Mouse (Mus musculus): Measurements from ENCODE around the gene Sec24d. TPM values are rescaled to one million over a fixed set of nuclear protein-coding genes. Genes with fewer than 3 reads are reported as not detected.

The Sec24d gene
- polyA plus RNA-seq (2012; rRNA removed) = 20.8 and 21.1 TPM in 2 replicates

- WGBS = 3% methylated on average over 68 of the region's 68 CpGs
- H3K27me3 ChIP-seq (replicated peaks; ENCODE audit: control insufficient read depth, insufficient read depth, low read length) = no peaks in the 10 kb centered on the region
- TF ChIP-seq POLR2A (IDR thresholded peaks at IDR 0.05; ENCODE audit: low read depth, low read length) (no peak), CTCF (conservative IDR thresholded peaks at IDR 0.05; ENCODE audit: insufficient read depth, insufficient read length, low read depth, low read length) (no peak)
- peak within 1 kb of the TSS; percentile 96 for H3K4me3 ChIP-seq (ENCODE audit: insufficient read depth, low read depth, low read length)
- H3K4me1 ChIP-seq (ENCODE audit: control insufficient read depth, insufficient read depth, low read length) = no peaks in the 10 kb centered on the region
- H3K27ac ChIP-seq (ENCODE audit: insufficient read depth, low read depth, low read length) = peak within 1 kb of the TSS; percentile 54
- DNase-seq = peak; percentile 91
- peaks cover 2% of the 10 kb centered on the region; the same call in 1 of the 2 replicates for H3K36me3 ChIP-seq (ENCODE audit: control insufficient read depth, insufficient read depth, low read length)
These were observed at the start of gene Sec24d for GRCm38 (mm10) chr3:123266753-123267651. Gene Sec24d, plus strand, starts transcription at chr3:123267455.

DNA sequence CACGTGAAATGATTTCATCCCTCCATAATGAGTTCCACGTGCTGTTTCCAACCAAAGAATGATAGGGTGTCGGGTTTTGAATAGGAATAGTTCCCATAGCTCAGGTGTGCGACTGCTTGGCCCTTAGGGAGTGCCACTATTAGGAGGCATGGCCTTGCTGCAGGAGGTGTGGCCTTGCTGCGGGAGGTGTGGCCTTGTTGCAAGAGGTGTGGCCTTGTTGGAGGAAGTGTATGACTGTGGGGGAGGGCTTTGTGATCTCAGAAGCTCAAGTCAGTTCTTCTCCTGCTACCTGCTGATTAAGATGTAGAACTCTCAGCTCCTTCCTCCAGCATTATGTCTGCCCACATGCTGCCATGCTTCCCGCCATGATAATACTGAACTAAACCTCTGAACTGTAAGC is 48.6 kb upstream of the Sec24d start:
- no peak overlapping the region for H3K27ac ChIP-seq (ENCODE audit: insufficient read depth, low read depth, low read length)
- no peak for DNase-seq
- H3K4me1 ChIP-seq (ENCODE audit: control insufficient read depth, insufficient read depth, low read length) = no peaks in the 10 kb centered on the region
- H3K4me3 ChIP-seq (ENCODE audit: insufficient read depth, low read depth, low read length) = no peak overlapping the region
- H3K36me3 ChIP-seq (ENCODE audit: control insufficient read depth, insufficient read depth, low read length) = no peaks in the 10 kb centered on the region
- no peaks in the 10 kb centered on the region for H3K27me3 ChIP-seq (replicated peaks; ENCODE audit: control insufficient read depth, insufficient read depth, low read length)
- TF ChIP-seq CTCF (conservative IDR thresholded peaks at IDR 0.05; ENCODE audit: insufficient read depth, insufficient read length, low read depth, low read length) (no peak), POLR2A (IDR thresholded peaks at IDR 0.05; ENCODE audit: low read depth, low read length) (no peak)
- WGBS = 70% methylated on average over 6 of the region's 6 CpGs

DNA sequence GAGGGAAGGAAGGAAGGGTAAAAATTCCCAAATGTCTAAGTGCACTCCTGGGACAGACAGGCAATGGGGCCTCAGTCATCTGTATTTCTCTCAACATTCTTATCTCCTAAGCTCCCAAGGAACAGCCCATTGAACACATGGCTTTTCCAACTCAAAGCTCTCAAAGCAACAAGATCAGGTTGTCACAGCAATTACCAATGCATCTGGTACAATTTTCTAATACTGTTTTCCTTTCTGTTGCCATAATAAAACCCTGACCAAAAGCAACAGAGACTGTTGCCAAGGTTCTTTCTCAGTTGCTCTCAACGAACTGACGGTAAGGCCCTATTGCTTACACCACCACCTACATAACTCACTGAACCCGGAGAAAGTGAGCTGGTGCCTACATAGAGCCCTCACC is 40.0 kb upstream of the Sec24d start:
- H3K27me3 ChIP-seq (replicated peaks; ENCODE audit: control insufficient read depth, insufficient read depth, low read length) = no peaks in the 10 kb centered on the region
- H3K4me1 ChIP-seq (ENCODE audit: control insufficient read depth, insufficient read depth, low read length) = no peaks in the 10 kb centered on the region
- no peaks in the 10 kb centered on the region for H3K36me3 ChIP-seq (ENCODE audit: control insufficient read depth, insufficient read depth, low read length)
- 78% methylated on average over 3 of the region's 3 CpGs for WGBS
- no peak overlapping the region for H3K4me3 ChIP-seq (ENCODE audit: insufficient read depth, low read depth, low read length)
- no peak for DNase-seq
- H3K27ac ChIP-seq (ENCODE audit: insufficient read depth, low read depth, low read length) = no peak overlapping the region
- no peak for TF ChIP-seq POLR2A (IDR thresholded peaks at IDR 0.05; ENCODE audit: low read depth, low read length)
- no peak for TF ChIP-seq CTCF (conservative IDR thresholded peaks at IDR 0.05; ENCODE audit: insufficient read depth, insufficient read length, low read depth, low read length)

- no peak overlapping the region for H3K27ac ChIP-seq (ENCODE audit: insufficient read depth, low read depth, low read length)
- WGBS = 87% methylated on average over 2 of the region's 2 CpGs
These were observed 35.6 kb upstream of the Sec24d start for GRCm38 (mm10) chr3:123231639-123232038.

DNA sequence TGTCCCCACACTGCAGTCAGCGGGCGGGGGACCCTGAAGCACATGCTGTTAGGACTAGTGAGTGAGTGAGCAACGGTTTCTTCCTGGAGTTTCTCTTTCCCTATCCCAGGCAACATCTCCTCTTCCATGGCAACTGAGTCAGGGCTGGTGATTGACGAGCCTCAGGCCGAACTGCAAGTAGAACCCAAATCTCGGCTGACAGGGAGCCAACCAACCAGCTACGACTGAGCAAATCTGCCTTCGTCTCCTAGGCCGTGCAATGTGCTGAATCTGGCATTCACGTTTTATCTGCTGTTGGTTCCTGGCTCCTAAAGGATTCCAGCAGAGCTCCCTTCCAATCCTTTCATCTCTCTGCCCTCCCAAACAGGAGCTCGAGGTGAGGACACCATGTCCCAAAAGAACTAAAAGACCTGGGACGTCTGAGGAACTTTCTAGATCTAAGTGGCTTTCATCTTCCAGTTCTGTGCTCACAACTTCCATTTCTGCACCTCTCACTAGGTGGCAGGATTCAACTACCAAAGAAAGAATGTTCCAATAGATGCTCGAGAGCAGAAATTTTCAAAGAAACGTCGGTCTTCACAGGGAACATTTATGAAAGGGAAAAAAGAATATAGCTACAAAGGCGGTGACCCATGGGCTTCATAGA is 32.9 kb upstream of the Sec24d start:
- 41% methylated on average over 16 of the region's 16 CpGs for WGBS
- no peak for TF ChIP-seq POLR2A (IDR thresholded peaks at IDR 0.05; ENCODE audit: low read depth, low read length)
- peak; percentile 20; the same call in 1 of the 2 replicates for TF ChIP-seq CTCF (conservative IDR thresholded peaks at IDR 0.05; ENCODE audit: insufficient read depth, insufficient read length, low read depth, low read length)
- no peak overlapping the region for H3K27ac ChIP-seq (ENCODE audit: insufficient read depth, low read depth, low read length)
- 0 out of 2 replicates have a peak, but pooled peaks cover 3% of the 10 kb centered on the region for H3K4me1 ChIP-seq (ENCODE audit: control insufficient read depth, insufficient read depth, low read length)
- DNase-seq = peak; percentile 60
- H3K4me3 ChIP-seq (ENCODE audit: insufficient read depth, low read depth, low read length) = no peak overlapping the region
- no peaks in the 10 kb centered on the region for H3K36me3 ChIP-seq (ENCODE audit: control insufficient read depth, insufficient read depth, low read length)
- no peaks in the 10 kb centered on the region for H3K27me3 ChIP-seq (replicated peaks; ENCODE audit: control insufficient read depth, insufficient read depth, low read length)

More at GRCm38 (mm10) chr3:123231639-123232038, 35.6 kb upstream of the Sec24d start:
- TF ChIP-seq CTCF (conservative IDR thresholded peaks at IDR 0.05; ENCODE audit: insufficient read depth, insufficient read length, low read depth, low read length) (no peak), POLR2A (IDR thresholded peaks at IDR 0.05; ENCODE audit: low read depth, low read length) (no peak)
- no peaks in the 10 kb centered on the region for H3K27me3 ChIP-seq (replicated peaks; ENCODE audit: control insufficient read depth, insufficient read depth, low read length)
- 0 out of 2 replicates have a peak, but pooled peaks cover 3% of the 10 kb centered on the region for H3K4me1 ChIP-seq (ENCODE audit: control insufficient read depth, insufficient read depth, low read length)
- H3K4me3 ChIP-seq (ENCODE audit: insufficient read depth, low read depth, low read length) = no peak overlapping the region
- H3K36me3 ChIP-seq (ENCODE audit: control insufficient read depth, insufficient read depth, low read length) = no peaks in the 10 kb centered on the region
- no peak for DNase-seq

DNA sequence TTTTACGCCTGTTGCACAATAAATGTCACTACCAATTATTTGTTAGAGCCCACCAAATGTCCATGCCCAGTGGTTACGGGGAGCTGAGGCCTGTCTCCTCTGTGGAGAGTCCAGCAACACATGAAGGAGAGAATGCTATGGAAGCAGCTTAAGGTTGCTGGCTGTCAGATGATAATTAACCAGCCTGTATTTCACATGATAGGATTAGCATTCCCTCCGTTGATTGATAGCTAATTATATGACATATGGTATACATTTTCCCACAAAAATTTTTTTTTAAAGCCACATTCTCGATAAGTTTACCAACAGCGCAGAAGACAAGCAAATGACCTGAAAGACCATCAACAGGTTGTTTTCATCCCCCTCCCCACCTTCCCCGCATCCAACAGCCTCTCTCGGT is 31.8 kb upstream of the Sec24d start:
- H3K4me1 ChIP-seq (ENCODE audit: control insufficient read depth, insufficient read depth, low read length) = 0 out of 2 replicates have a peak, but pooled peaks cover 3% of the 10 kb centered on the region
- H3K36me3 ChIP-seq (ENCODE audit: control insufficient read depth, insufficient read depth, low read length) = no peaks in the 10 kb centered on the region
- H3K27ac ChIP-seq (ENCODE audit: insufficient read depth, low read depth, low read length) = no peak overlapping the region
- no peak for DNase-seq
- no peaks in the 10 kb centered on the region for H3K27me3 ChIP-seq (replicated peaks; ENCODE audit: control insufficient read depth, insufficient read depth, low read length)
- WGBS = 34% methylated on average over 7 of the region's 7 CpGs
- TF ChIP-seq POLR2A (IDR thresholded peaks at IDR 0.05; ENCODE audit: low read depth, low read length) (no peak), CTCF (conservative IDR thresholded peaks at IDR 0.05; ENCODE audit: insufficient read depth, insufficient read length, low read depth, low read length) (no peak)
- peak overlapping the region; percentile 65 for H3K4me3 ChIP-seq (ENCODE audit: insufficient read depth, low read depth, low read length)

DNA sequence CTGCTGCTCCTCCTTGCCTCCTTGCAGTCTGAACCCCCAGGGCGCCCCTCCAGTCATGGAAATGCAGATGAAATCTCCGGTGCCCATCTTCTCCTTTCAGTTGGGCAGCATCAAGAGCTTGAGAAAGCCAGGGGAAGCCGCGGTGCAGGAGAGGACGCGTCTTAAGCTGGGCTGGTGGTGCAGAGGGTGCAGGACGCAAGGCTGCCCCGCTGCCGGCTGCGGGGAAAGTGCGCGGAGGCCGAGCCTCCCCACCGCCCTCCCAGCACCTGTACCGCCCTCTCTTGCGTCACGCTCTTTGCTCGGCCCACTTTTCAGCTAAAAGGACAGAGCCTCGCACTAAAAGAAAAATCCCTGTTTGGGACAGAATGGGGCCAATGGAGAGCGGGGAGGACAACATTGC is 31.3 kb upstream of the Sec24d start, which contains the start of gene Synpo2:
TSS of gene Synpo2 (minus strand) at position 229 of the 400 bp plus-strand sequence.
- under 1% methylated on average over 20 of the region's 20 CpGs for WGBS
- Histone ChIP-seq H3K4me3 (ENCODE audit: insufficient read depth, low read depth, low read length) (peak within 1 kb of the TSS; percentile 65), H3K36me3 (ENCODE audit: control insufficient read depth, insufficient read depth, low read length) (no peaks in the 10 kb centered on the region), H3K4me1 (ENCODE audit: control insufficient read depth, insufficient read depth, low read length) (0 out of 2 replicates have a peak, but pooled peaks cover 3% of the 10 kb centered on the region), H3K27me3 (replicated peaks; ENCODE audit: control insufficient read depth, insufficient read depth, low read length) (no peaks in the 10 kb centered on the region), H3K27ac (ENCODE audit: insufficient read depth, low read depth, low read length) (no peak within 1 kb of the TSS)
- DNase-seq = peak; percentile 67
- TF ChIP-seq POLR2A (IDR thresholded peaks at IDR 0.05; ENCODE audit: low read depth, low read length) = no peak
- TF ChIP-seq CTCF (conservative IDR thresholded peaks at IDR 0.05; ENCODE audit: insufficient read depth, insufficient read length, low read depth, low read length) = no peak

All from kidney, adult 2 months (tissue).